Mouse (Mus musculus): Measurements from ENCODE around the gene Mblac2. TPM values are rescaled to one million over a fixed set of nuclear protein-coding genes. Genes with fewer than 3 reads are reported as not detected.
"Not testable (repeated sequence)": the region's sequence is repeated elsewhere in the genome, so short reads cannot be mapped to it uniquely, and the experiment has no call there.

Mblac2 gene
- polyA plus RNA-seq, 1 experiment from 2014 or later, result 55.4 TPM

DNA sequence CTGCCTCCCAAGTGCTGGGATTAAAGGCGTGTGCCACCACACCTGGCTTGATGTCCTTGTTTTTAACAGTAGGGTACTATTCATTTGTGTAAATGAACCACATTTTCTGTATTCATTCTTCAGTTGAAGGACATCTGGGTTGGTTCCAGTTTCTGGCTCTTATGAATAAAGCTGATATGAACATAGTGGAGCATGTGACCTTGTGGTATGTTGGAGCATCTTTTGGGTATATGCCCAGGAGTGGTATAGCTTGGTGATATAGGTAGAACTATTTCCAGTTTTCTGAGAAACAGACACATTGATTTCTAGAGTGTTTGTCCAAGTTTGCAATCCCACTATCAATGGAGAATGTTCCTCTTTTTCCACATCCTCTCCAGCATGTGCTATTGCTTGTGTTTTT is 2.8 kb downstream of the Mblac2 start:
- no peak overlapping the region for H3K4me2 ChIP-seq (ENCODE audit: low read length)
- no peaks in the 10 kb centered on the region for H3K27me3 ChIP-seq (ENCODE audit: control insufficient read depth, insufficient read depth, low read depth, low read length)
- ATAC-seq, result no peak
- WGBS, result 100% methylated on average over 1 of the region's 1 CpGs
- H3K36me3 ChIP-seq (ENCODE audit: control insufficient read depth, insufficient read depth, low read length), result no peaks in the 10 kb centered on the region
- no peak overlapping the region for H3K4me3 ChIP-seq (ENCODE audit: low read depth, low read length)
- no peak overlapping the region for H3K27ac ChIP-seq (ENCODE audit: low read length)
- no peaks in the 10 kb centered on the region for H3K9me3 ChIP-seq (replicated peaks; ENCODE audit: control insufficient read depth, low read length, poor library complexity, severe bottlenecking)
- no peak overlapping the region for H3K9ac ChIP-seq (ENCODE audit: low read depth, low read length)
- peaks cover 19% of the 10 kb centered on the region for H3K4me1 ChIP-seq (ENCODE audit: control insufficient read depth, insufficient read depth, low read length)

DNA sequence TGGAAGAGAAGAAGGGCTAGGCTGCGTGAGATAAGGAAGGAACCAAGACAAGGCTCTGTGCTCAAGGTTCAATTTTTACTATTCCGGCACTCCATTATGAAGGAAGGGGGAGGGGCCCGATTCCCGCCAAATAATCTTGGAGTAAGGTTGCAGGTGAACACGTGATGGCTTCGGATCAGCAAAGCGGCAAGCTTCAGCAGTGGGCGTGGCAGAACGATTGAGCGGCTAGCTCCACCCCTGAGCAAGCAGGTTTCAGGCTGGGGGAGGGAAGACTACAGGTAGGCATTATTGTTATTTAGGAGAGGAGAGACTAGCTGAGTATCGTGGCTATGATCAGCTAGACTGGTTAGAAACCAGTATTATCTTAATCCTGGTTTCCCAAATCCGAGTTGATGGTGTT is 17.0 kb downstream of the Mblac2 start:
- 62% methylated on average over 12 of the region's 12 CpGs for WGBS

DNA sequence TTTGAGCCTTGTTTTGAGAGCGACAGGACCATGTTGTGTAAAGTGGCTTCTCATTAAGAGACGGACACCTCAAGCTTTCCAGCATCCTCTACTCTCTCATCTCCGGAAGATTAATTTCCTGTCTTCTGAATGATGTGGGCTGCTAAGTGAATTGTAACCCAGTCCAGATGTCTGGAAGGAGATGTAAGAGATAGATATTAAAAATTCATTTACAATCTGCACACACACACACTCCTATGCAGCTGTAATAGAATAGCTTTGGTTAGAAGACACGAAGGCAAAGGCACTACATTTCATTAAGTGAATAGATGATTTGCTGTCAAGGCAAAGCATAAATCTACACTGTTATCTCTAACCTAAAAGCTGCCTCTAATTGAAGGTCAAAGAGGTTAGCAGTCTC is 18.0 kb downstream of the Mblac2 start:
- Histone ChIP-seq H3K36me3 (ENCODE audit: control insufficient read depth, insufficient read depth, low read length) (no peaks in the 10 kb centered on the region), H3K4me2 (ENCODE audit: low read length) (no peak overlapping the region), H3K4me3 (ENCODE audit: low read depth, low read length) (no peak overlapping the region), H3K27me3 (ENCODE audit: control insufficient read depth, insufficient read depth, low read depth, low read length) (no peaks in the 10 kb centered on the region), H3K9ac (ENCODE audit: low read depth, low read length) (no peak overlapping the region), H3K27ac (ENCODE audit: low read length) (no peak overlapping the region), H3K9me3 (replicated peaks; ENCODE audit: control insufficient read depth, low read length, poor library complexity, severe bottlenecking) (no peaks in the 10 kb centered on the region), H3K4me1 (ENCODE audit: control insufficient read depth, insufficient read depth, low read length) (no peaks in the 10 kb centered on the region)
- WGBS, result 73% methylated on average over 4 of the region's 4 CpGs
- ATAC-seq, result no peak

More for the DNA sequence above, 17.0 kb downstream of the Mblac2 start:
- H3K4me2 ChIP-seq (ENCODE audit: low read length); H3K27me3 ChIP-seq (ENCODE audit: control insufficient read depth, insufficient read depth, low read depth, low read length); H3K4me3 ChIP-seq (ENCODE audit: low read depth, low read length); H3K9ac ChIP-seq (ENCODE audit: low read depth, low read length); H3K9me3 ChIP-seq (replicated peaks; ENCODE audit: control insufficient read depth, low read length, poor library complexity, severe bottlenecking); H3K36me3 ChIP-seq (ENCODE audit: control insufficient read depth, insufficient read depth, low read length); H3K27ac ChIP-seq (ENCODE audit: low read length); ATAC-seq; H3K4me1 ChIP-seq (ENCODE audit: control insufficient read depth, insufficient read depth, low read length): not testable (repeated sequence)

DNA sequence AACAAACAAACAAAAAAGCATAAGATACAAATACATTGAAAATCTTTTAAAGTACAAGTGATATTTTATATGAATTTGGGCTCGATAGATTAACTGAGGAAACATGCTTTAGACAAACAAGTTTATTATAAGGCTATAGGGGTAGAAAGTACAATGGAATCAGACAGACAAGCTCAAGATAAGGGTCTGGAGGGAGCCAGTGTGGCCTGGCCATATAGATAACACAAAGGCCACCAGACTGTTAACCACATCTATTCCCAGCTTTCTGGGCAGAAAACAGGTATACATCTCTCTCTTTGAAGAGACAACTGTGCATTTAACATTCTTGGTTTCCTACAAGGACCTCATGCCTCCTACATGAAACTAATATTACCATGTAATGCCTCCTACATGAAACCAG is 19.2 kb downstream of the Mblac2 start:
- Histone ChIP-seq H3K36me3 (ENCODE audit: control insufficient read depth, insufficient read depth, low read length) (no peaks in the 10 kb centered on the region), H3K4me3 (ENCODE audit: low read depth, low read length) (no peak overlapping the region), H3K4me1 (ENCODE audit: control insufficient read depth, insufficient read depth, low read length) (no peaks in the 10 kb centered on the region), H3K27ac (ENCODE audit: low read length) (no peak overlapping the region), H3K27me3 (ENCODE audit: control insufficient read depth, insufficient read depth, low read depth, low read length) (no peaks in the 10 kb centered on the region), H3K9me3 (replicated peaks; ENCODE audit: control insufficient read depth, low read length, poor library complexity, severe bottlenecking) (no peaks in the 10 kb centered on the region), H3K4me2 (ENCODE audit: low read length) (no peak overlapping the region), H3K9ac (ENCODE audit: low read depth, low read length) (no peak overlapping the region)
- ATAC-seq, result no peak
- WGBS, result 98% methylated on average over 1 of the region's 1 CpGs

DNA sequence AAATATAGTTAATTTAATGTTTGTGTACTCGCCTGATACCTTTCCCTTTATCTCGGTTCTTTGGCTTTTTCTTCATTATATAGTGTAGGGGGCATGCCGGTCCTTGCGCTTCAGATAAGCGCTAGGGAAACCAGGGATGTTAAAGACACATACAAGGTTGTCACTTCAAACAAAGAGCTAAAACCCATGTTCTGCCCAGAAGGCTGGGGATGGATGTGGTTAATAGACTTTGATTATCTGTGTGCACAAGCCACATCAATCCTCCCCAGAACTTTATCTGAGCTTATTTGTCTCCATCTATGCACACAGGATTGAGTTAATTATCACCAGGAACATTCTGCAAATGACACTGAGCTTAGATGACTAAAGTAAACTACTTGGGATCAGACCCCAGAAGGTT is 25.5 kb downstream of the Mblac2 start:
- Histone ChIP-seq H3K4me3 (ENCODE audit: low read depth, low read length) (no peak overlapping the region), H3K27me3 (ENCODE audit: control insufficient read depth, insufficient read depth, low read depth, low read length) (no peaks in the 10 kb centered on the region), H3K9ac (ENCODE audit: low read depth, low read length) (no peak overlapping the region), H3K4me1 (ENCODE audit: control insufficient read depth, insufficient read depth, low read length) (no peaks in the 10 kb centered on the region), H3K36me3 (ENCODE audit: control insufficient read depth, insufficient read depth, low read length) (no peaks in the 10 kb centered on the region), H3K9me3 (replicated peaks; ENCODE audit: control insufficient read depth, low read length, poor library complexity, severe bottlenecking) (no peaks in the 10 kb centered on the region), H3K27ac (ENCODE audit: low read length) (no peak overlapping the region), H3K4me2 (ENCODE audit: low read length) (no peak overlapping the region)
- no peak for ATAC-seq
- 83% methylated on average over 5 of the region's 5 CpGs for WGBS

GRCm38 (mm10) chr13:81740898-81741297 is 29.8 kb downstream of the Mblac2 start:
- no peak overlapping the region for H3K4me2 ChIP-seq (ENCODE audit: low read length)
- H3K9ac ChIP-seq (ENCODE audit: low read depth, low read length), result no peak overlapping the region
- H3K4me3 ChIP-seq (ENCODE audit: low read depth, low read length), result no peak overlapping the region
- no peak overlapping the region for H3K27ac ChIP-seq (ENCODE audit: low read length)
- no peaks in the 10 kb centered on the region for H3K36me3 ChIP-seq (ENCODE audit: control insufficient read depth, insufficient read depth, low read length)
- no peaks in the 10 kb centered on the region for H3K4me1 ChIP-seq (ENCODE audit: control insufficient read depth, insufficient read depth, low read length)
- 58% methylated on average over 3 of the region's 3 CpGs for WGBS
- no peaks in the 10 kb centered on the region for H3K9me3 ChIP-seq (replicated peaks; ENCODE audit: control insufficient read depth, low read length, poor library complexity, severe bottlenecking)
- no peaks in the 10 kb centered on the region for H3K27me3 ChIP-seq (ENCODE audit: control insufficient read depth, insufficient read depth, low read depth, low read length)
- ATAC-seq, result no peak

DNA sequence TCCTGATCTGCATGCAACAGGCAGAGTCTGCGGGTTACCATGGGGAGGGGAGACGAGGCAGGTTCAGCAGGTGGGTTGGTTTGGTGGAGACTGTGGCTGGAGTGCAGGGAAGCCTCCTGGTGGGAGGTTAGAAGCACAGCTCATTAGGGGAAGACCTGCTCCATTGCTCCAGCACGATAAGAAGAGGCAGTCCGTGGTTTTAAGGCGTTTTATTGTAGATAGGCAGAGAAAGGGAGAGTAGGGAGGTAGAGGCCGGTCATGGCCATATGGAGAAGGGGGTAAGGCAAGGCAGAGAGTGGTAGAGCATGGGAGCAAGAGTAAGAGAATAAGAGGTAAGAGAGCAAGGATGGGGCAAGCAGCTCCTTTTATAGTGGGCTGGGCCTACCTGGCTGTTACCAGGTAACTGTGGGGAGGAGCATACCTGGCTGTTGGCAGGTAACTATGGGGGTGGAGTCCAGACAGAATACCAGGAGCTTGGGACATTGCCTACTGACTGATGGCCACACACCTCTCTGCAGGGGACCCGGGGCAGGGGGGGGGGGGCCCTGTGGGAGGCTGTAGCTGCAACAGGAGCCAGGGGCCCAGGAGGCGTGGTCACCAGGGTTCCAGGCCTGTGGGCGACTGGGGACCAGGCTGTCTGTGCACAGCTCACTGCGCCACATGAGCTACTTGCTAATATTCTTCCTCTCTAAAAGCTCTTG is 32.4 kb downstream of the Mblac2 start:
- no peak for ATAC-seq
- WGBS, result 48% methylated on average over 10 of the region's 10 CpGs

GRCm38 (mm10) chr13:81744092-81744396 is 32.9 kb downstream of the Mblac2 start:
- Histone ChIP-seq H3K36me3 (ENCODE audit: control insufficient read depth, insufficient read depth, low read length) (no peaks in the 10 kb centered on the region), H3K4me1 (ENCODE audit: control insufficient read depth, insufficient read depth, low read length) (no peaks in the 10 kb centered on the region), H3K27ac (ENCODE audit: low read length) (no peak overlapping the region), H3K9ac (ENCODE audit: low read depth, low read length) (no peak overlapping the region), H3K27me3 (ENCODE audit: control insufficient read depth, insufficient read depth, low read depth, low read length) (no peaks in the 10 kb centered on the region), H3K4me2 (ENCODE audit: low read length) (no peak overlapping the region), H3K9me3 (replicated peaks; ENCODE audit: control insufficient read depth, low read length, poor library complexity, severe bottlenecking) (no peaks in the 10 kb centered on the region), H3K4me3 (ENCODE audit: low read depth, low read length) (no peak overlapping the region)
- ATAC-seq, result no peak
- WGBS, result 27% methylated on average over 2 of the region's 2 CpGs

More for the DNA sequence above, 32.4 kb downstream of the Mblac2 start:
- Histone ChIP-seq H3K4me1 (ENCODE audit: control insufficient read depth, insufficient read depth, low read length) (no peaks in the 10 kb centered on the region), H3K27ac (ENCODE audit: low read length) (no peak overlapping the region), H3K9ac (ENCODE audit: low read depth, low read length) (no peak overlapping the region), H3K36me3 (ENCODE audit: control insufficient read depth, insufficient read depth, low read length) (no peaks in the 10 kb centered on the region), H3K27me3 (ENCODE audit: control insufficient read depth, insufficient read depth, low read depth, low read length) (no peaks in the 10 kb centered on the region), H3K4me2 (ENCODE audit: low read length) (no peak overlapping the region), H3K9me3 (replicated peaks; ENCODE audit: control insufficient read depth, low read length, poor library complexity, severe bottlenecking) (no peaks in the 10 kb centered on the region), H3K4me3 (ENCODE audit: low read depth, low read length) (no peak overlapping the region)

- ATAC-seq, result no peak
- H3K4me1 ChIP-seq (ENCODE audit: control insufficient read depth, insufficient read depth, low read length), result no peaks in the 10 kb centered on the region
- no peaks in the 10 kb centered on the region for H3K36me3 ChIP-seq (ENCODE audit: control insufficient read depth, insufficient read depth, low read length)
Observed at GRCm38 (mm10) chr13:81754878-81755277, 43.7 kb downstream of the Mblac2 start.

More at GRCm38 (mm10) chr13:81754878-81755277, 43.7 kb downstream of the Mblac2 start:
- H3K27ac ChIP-seq (ENCODE audit: low read length), result no peak overlapping the region
- no peak overlapping the region for H3K4me2 ChIP-seq (ENCODE audit: low read length)
- no peak overlapping the region for H3K9ac ChIP-seq (ENCODE audit: low read depth, low read length)
- H3K27me3 ChIP-seq (ENCODE audit: control insufficient read depth, insufficient read depth, low read depth, low read length), result no peaks in the 10 kb centered on the region
- H3K9me3 ChIP-seq (replicated peaks; ENCODE audit: control insufficient read depth, low read length, poor library complexity, severe bottlenecking), result no peaks in the 10 kb centered on the region
- no peak overlapping the region for H3K4me3 ChIP-seq (ENCODE audit: low read depth, low read length)

Measured in midbrain, embryonic 16.5 days (tissue).